In the genomic region with DNA sequence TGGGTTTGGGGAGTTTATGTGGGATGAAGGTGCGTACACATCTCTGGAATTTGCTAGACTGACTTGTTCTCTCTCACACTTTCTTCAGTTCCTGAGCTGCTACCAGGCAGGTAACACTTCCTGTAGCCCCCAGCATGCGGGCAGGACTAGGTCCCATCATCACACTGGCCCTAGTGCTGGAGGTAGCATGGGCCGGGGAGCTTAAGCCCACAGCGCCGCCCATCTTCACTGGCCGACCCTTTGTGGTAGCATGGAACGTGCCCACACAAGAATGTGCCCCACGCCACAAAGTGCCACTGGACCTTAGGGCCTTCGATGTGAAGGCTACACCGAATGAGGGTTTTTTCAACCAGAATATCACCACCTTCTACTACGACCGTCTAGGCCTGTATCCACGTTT, we compare ENCODE assay signal across 8 mouse cellular contexts. TPM values are rescaled to one million over a fixed set of nuclear protein-coding genes. Genes with fewer than 3 reads are reported as not detected.
A peak's percentile ranks its signal among the peaks of the same experiment; 100 is the strongest.
DNase-seq lines count a peak whose midpoint lies in the region; ATAC-seq and TF ChIP-seq lines count a peak whose summit lies in the region.

No protein-coding gene starts in this region.

- H3K4me1 ChIP-seq in kidney, postnatal 0 days (replicated peaks; ENCODE audit: insufficient read depth, low read length): peaks cover 29% of the 10 kb centered on the region
- 0 out of 2 replicates have a peak, but pooled peaks cover 6% of the 10 kb centered on the region for H3K4me1 ChIP-seq in embryonic facial prominence, embryonic 11.5 days (ENCODE audit: control insufficient read depth, insufficient read depth, low read length)
- H3K4me1 ChIP-seq in hindbrain, embryonic 16.5 days (ENCODE audit: control insufficient read depth, insufficient read depth, low read depth, low read length): peaks cover 33% of the 10 kb centered on the region
- peaks cover 46% of the 10 kb centered on the region for H3K4me1 ChIP-seq in midbrain, embryonic 15.5 days

- 31% methylated on average over 13 of the region's 13 CpGs for WGBS in kidney, postnatal 0 days
- WGBS in embryonic facial prominence, embryonic 11.5 days: 50% methylated on average over 13 of the region's 13 CpGs
- WGBS in hindbrain, embryonic 16.5 days: 44% methylated on average over 13 of the region's 13 CpGs
- 43% methylated on average over 13 of the region's 13 CpGs for WGBS in midbrain, embryonic 15.5 days

- no peaks in the 10 kb centered on the region for H3K9me3 ChIP-seq in kidney, postnatal 0 days (replicated peaks; ENCODE audit: low read length)
- no peaks in the 10 kb centered on the region for H3K9me3 ChIP-seq in embryonic facial prominence, embryonic 11.5 days (replicated peaks; ENCODE audit: control insufficient read depth, low read length)
- no peaks in the 10 kb centered on the region for H3K9me3 ChIP-seq in hindbrain, embryonic 16.5 days (ENCODE audit: control insufficient read depth, low read length)
- no peaks in the 10 kb centered on the region for H3K9me3 ChIP-seq in midbrain, embryonic 15.5 days

- no peak for TF ChIP-seq CTCF in kidney, postnatal 0 days (IDR thresholded peaks at IDR 0.05; ENCODE audit: low read depth)

- H3K9ac ChIP-seq in kidney, postnatal 0 days (ENCODE audit: low read depth, low read length): peak overlapping the region; percentile 74
- peak overlapping the region; percentile 87 for H3K9ac ChIP-seq in embryonic facial prominence, embryonic 11.5 days (replicated peaks; ENCODE audit: low read length)
- peak overlapping the region; percentile 73 for H3K9ac ChIP-seq in hindbrain, embryonic 16.5 days (ENCODE audit: low read depth, low read length)
- H3K9ac ChIP-seq in midbrain, embryonic 15.5 days: peak overlapping the region; percentile 88

- H3K36me3 ChIP-seq in kidney, postnatal 0 days (ENCODE audit: insufficient read depth, low read length): peaks cover 25% of the 10 kb centered on the region
- H3K36me3 ChIP-seq in embryonic facial prominence, embryonic 11.5 days (replicated peaks; ENCODE audit: control insufficient read depth, insufficient read depth, low read depth, low read length): peaks cover 7% of the 10 kb centered on the region
- peaks cover 20% of the 10 kb centered on the region for H3K36me3 ChIP-seq in hindbrain, embryonic 16.5 days (ENCODE audit: control insufficient read depth, insufficient read depth, low read length)
- peaks cover 33% of the 10 kb centered on the region for H3K36me3 ChIP-seq in midbrain, embryonic 15.5 days (replicated peaks)

- no peak for ATAC-seq in kidney, postnatal 0 days (replicated peaks; ENCODE audit: low FRiP score, low read depth)
- ATAC-seq in embryonic facial prominence, embryonic 11.5 days (replicated peaks; ENCODE audit: insufficient number of reproducible peaks, low FRiP score, low TSS enrichment, low read depth): no peak
- no peak for ATAC-seq in hindbrain, embryonic 16.5 days
- no peak for ATAC-seq in midbrain, embryonic 15.5 days (replicated peaks)
- no peak for ATAC-seq in inflammation-experienced regulatory T-cells, adult 6 months

- H3K27ac ChIP-seq in kidney, postnatal 0 days: peak overlapping the region; percentile 95
- no peak overlapping the region for H3K27ac ChIP-seq in embryonic facial prominence, embryonic 11.5 days (replicated peaks; ENCODE audit: low read depth, low read length)
- peak overlapping the region; percentile 36; the same call in 1 of the 2 replicates for H3K27ac ChIP-seq in hindbrain, embryonic 16.5 days (ENCODE audit: low read depth, low read length)
- H3K27ac ChIP-seq in midbrain, embryonic 15.5 days: peak overlapping the region; percentile 89

- H3K4me3 ChIP-seq in kidney, postnatal 0 days (replicated peaks; ENCODE audit: low read depth, low read length): peak overlapping the region; percentile 74
- H3K4me3 ChIP-seq in embryonic facial prominence, embryonic 11.5 days (ENCODE audit: low read depth, low read length): peak overlapping the region; percentile 86
- H3K4me3 ChIP-seq in hindbrain, embryonic 16.5 days (ENCODE audit: low read length): peak overlapping the region; percentile 58
- H3K4me3 ChIP-seq in midbrain, embryonic 15.5 days: peak overlapping the region; percentile 94

- no peak for DNase-seq in kidney, postnatal 0 days (ENCODE audit: low spot score)
- DNase-seq in kidney, adult 9 months: no peak
- DNase-seq in embryonic facial prominence, embryonic 11.5 days (ENCODE audit: low spot score): no peak
- no peak for DNase-seq in B cell, adult 2 months
- no peak for DNase-seq in frontal cortex, postnatal 14 days (ENCODE audit: low spot score in 2 of 2)

- peak overlapping the region; percentile 78 for H3K4me2 ChIP-seq in kidney, postnatal 0 days (ENCODE audit: low read length)
- peak overlapping the region; percentile 51 for H3K4me2 ChIP-seq in embryonic facial prominence, embryonic 11.5 days (ENCODE audit: low read depth, low read length)
- H3K4me2 ChIP-seq in hindbrain, embryonic 16.5 days (ENCODE audit: low read length): peak overlapping the region; percentile 73
- peak overlapping the region; percentile 84 for H3K4me2 ChIP-seq in midbrain, embryonic 15.5 days

- H3K27me3 ChIP-seq in kidney, postnatal 0 days (ENCODE audit: insufficient read depth, low read length): no peaks in the 10 kb centered on the region
- H3K27me3 ChIP-seq in embryonic facial prominence, embryonic 11.5 days (ENCODE audit: control insufficient read depth, insufficient read depth, low read length): no peaks in the 10 kb centered on the region
- no peaks in the 10 kb centered on the region for H3K27me3 ChIP-seq in hindbrain, embryonic 16.5 days (replicated peaks; ENCODE audit: control insufficient read depth, insufficient read depth, low read length)
- H3K27me3 ChIP-seq in midbrain, embryonic 15.5 days (replicated peaks): no peaks in the 10 kb centered on the region

RNA-seq across cellular contexts. Expression of a gene that starts 2.3 kb away (rescaled TPM):
- 87.7 and 88.8 TPM in 2 replicates for polyA plus RNA-seq in kidney, postnatal 0 days (2015; fragmentation: Nextera tagmentation; extraction: Ambion mirVana)
- 138 and 150 TPM in 2 replicates for polyA plus RNA-seq in embryonic facial prominence, embryonic 11.5 days (2014; fragmentation: Nextera tagmentation; extraction: Ambion mirVana)
- 60.1 and 68.5 TPM in 2 replicates for polyA plus RNA-seq in hindbrain, embryonic 16.5 days (2015; fragmentation: Nextera tagmentation; extraction: Ambion mirVana)
- polyA plus RNA-seq in midbrain, embryonic 15.5 days (2015; fragmentation: Nextera tagmentation; extraction: Ambion mirVana): 82.9 and 88.7 TPM in 2 replicates
- polyA plus RNA-seq in inflammation-experienced regulatory T-cells, adult 6 months (2017; shearing (Covaris generic)): 10 to 100 TPM in 2 of 3 experiments, 1 to 10 TPM in 1; 8.2 to 13.9 (median 10.3) TPM

RNA-seq across cellular contexts. Expression of a gene that starts 6.7 kb away (rescaled TPM):
- 5.0 and 6.0 TPM in 2 replicates for polyA plus RNA-seq in kidney, postnatal 0 days (2015; fragmentation: Nextera tagmentation; extraction: Ambion mirVana)
- polyA plus RNA-seq in embryonic facial prominence, embryonic 11.5 days (2014; fragmentation: Nextera tagmentation; extraction: Ambion mirVana): 5.3 and 7.3 TPM in 2 replicates
- polyA plus RNA-seq in hindbrain, embryonic 16.5 days (2015; fragmentation: Nextera tagmentation; extraction: Ambion mirVana): 6.4 and 8.3 TPM in 2 replicates
- 7.9 and 9.5 TPM in 2 replicates for polyA plus RNA-seq in midbrain, embryonic 15.5 days (2015; fragmentation: Nextera tagmentation; extraction: Ambion mirVana)
- 1 to 10 TPM; 2.9 to 7.0 (median 5.8) TPM for polyA plus RNA-seq in inflammation-experienced regulatory T-cells, adult 6 months (2017; shearing (Covaris generic))

RNA-seq across cellular contexts. Expression of a gene that starts 7.0 kb away (rescaled TPM):
- 52.1 and 53.0 TPM in 2 replicates for polyA plus RNA-seq in kidney, postnatal 0 days (2015; fragmentation: Nextera tagmentation; extraction: Ambion mirVana)
- 68.5 and 68.9 TPM in 2 replicates for polyA plus RNA-seq in embryonic facial prominence, embryonic 11.5 days (2014; fragmentation: Nextera tagmentation; extraction: Ambion mirVana)
- polyA plus RNA-seq in hindbrain, embryonic 16.5 days (2015; fragmentation: Nextera tagmentation; extraction: Ambion mirVana): 125 and 134 TPM in 2 replicates
- 123 and 125 TPM in 2 replicates for polyA plus RNA-seq in midbrain, embryonic 15.5 days (2015; fragmentation: Nextera tagmentation; extraction: Ambion mirVana)
- 1 to 10 TPM; 5.3 to 8.5 (median 7.7) TPM for polyA plus RNA-seq in inflammation-experienced regulatory T-cells, adult 6 months (2017; shearing (Covaris generic))

RNA-seq across cellular contexts. Expression of a gene that starts 8.7 kb away (rescaled TPM):
- polyA plus RNA-seq in kidney, postnatal 0 days (2015; fragmentation: Nextera tagmentation; extraction: Ambion mirVana): 20.3 and 22.3 TPM in 2 replicates
- 11.8 and 14.2 TPM in 2 replicates for polyA plus RNA-seq in embryonic facial prominence, embryonic 11.5 days (2014; fragmentation: Nextera tagmentation; extraction: Ambion mirVana)
- 17.1 and 22.7 TPM in 2 replicates for polyA plus RNA-seq in hindbrain, embryonic 16.5 days (2015; fragmentation: Nextera tagmentation; extraction: Ambion mirVana)
- polyA plus RNA-seq in midbrain, embryonic 15.5 days (2015; fragmentation: Nextera tagmentation; extraction: Ambion mirVana): 21.4 and 23.1 TPM in 2 replicates
- polyA plus RNA-seq in inflammation-experienced regulatory T-cells, adult 6 months (2017; shearing (Covaris generic)): 10 to 100 TPM; 13.8 to 23.8 (median 19.2) TPM

RNA-seq across cellular contexts. Expression of a gene that starts 10.6 kb away (rescaled TPM):
- 1.3 and 2.0 TPM in 2 replicates for polyA plus RNA-seq in kidney, postnatal 0 days (2015; fragmentation: Nextera tagmentation; extraction: Ambion mirVana)
- polyA plus RNA-seq in embryonic facial prominence, embryonic 11.5 days (2014; fragmentation: Nextera tagmentation; extraction: Ambion mirVana): 0.66 TPM in 2 replicates
- 2.7 and 2.9 TPM in 2 replicates for polyA plus RNA-seq in hindbrain, embryonic 16.5 days (2015; fragmentation: Nextera tagmentation; extraction: Ambion mirVana)
- polyA plus RNA-seq in midbrain, embryonic 15.5 days (2015; fragmentation: Nextera tagmentation; extraction: Ambion mirVana): 1.8 TPM in 2 replicates
- 1 to 10 TPM in 1 of 3 experiments, under 1 TPM in 2; 0.59 to 1.7 (median 0.94) TPM for polyA plus RNA-seq in inflammation-experienced regulatory T-cells, adult 6 months (2017; shearing (Covaris generic))
